Mouse (Mus musculus) bone marrow, adult 2 months (tissue): ENCODE measurements around the gene Stk11ip. TPM values are rescaled to one million over a fixed set of nuclear protein-coding genes. Genes with fewer than 3 reads are reported as not detected.

ENCODE experiments used
- H3K27ac ChIP-seq: fragments of 200-500 bp; 2 replicates; pipeline ENCODE4 v1.5.1; 2012; ENCODE audit warnings: low read depth, mild to moderate bottlenecking, control low read depth, inconsistent platforms, low read length; ENCODE audit not compliant: control insufficient read depth, poor library complexity, insufficient read depth
- H3K4me1 ChIP-seq: fragments of 200-500 bp; 2 replicates; pipeline ENCODE4 v1.6.1; 2011; ENCODE audit warnings: low read length; ENCODE audit not compliant: control insufficient read depth, insufficient read depth
- H3K4me3 ChIP-seq: fragments of 200-500 bp; replicated peaks from 2 replicates; pipeline ENCODE3; 2011; ENCODE audit warnings: mild to moderate bottlenecking, low read depth, low read length, control low read depth; ENCODE audit not compliant: control insufficient read depth
- CTCF ChIP-seq: fragments of 200-500 bp; IDR thresholded peaks from 2 replicates; pipeline ENCODE4 v1.5.1; 2011; ENCODE audit warnings: low read length, control low read depth; ENCODE audit not compliant: control insufficient read depth, insufficient read depth
- POLR2A ChIP-seq: fragments of 200-500 bp; IDR thresholded peaks from 2 replicates; pipeline ENCODE4 v1.6.1; 2011; ENCODE audit warnings: low read depth, mild to moderate bottlenecking, control low read depth, low read length, borderline replicate concordance; ENCODE audit not compliant: control insufficient read depth
- WGBS: fragments of 180-500 bp; shearing (Covaris S2); methylation state at CpG from one replicate; pipeline ENCODE4 v1.1.7; 2018; 5-methylcytosine and 5-hydroxymethylcytosine counted together
- polyA plus RNA-seq: library from polyadenylated mRNA; stranded (reverse); fragments of >200 nt; gene quantifications from 2 replicates; pipeline ENCODE4 v1.2.4, GENCODE M21; 2011; ENCODE audit warnings: low replicate concordance; ENCODE audit not compliant: missing spikeins, insufficient read depth, insufficient read length

Gene Stk11ip
- polyA plus RNA-seq, 1 experiment = 27.1 TPM

DNA sequence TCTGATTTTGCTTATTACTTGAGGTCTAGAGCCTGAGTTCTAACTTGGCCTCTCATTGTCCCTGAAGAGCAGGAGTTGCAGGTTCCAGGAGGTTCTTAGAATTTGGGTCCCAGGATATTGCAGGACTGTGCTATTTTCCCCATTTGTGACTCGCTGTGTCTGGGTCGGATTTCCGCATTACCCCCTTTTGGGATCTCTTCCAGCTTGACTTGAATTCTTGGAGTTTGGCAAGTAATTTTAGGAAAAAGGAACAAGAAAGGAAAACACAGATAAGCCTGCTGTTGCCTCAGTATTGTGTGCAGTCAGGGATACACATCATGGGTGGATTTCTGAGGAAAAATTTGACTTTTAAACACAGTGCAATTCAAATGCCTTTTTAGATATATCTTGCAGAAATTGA is 65.5 kb downstream of the Stk11ip start:
- 74% methylated on average over 3 of the region's 3 CpGs for WGBS
- no peak overlapping the region for H3K4me3 ChIP-seq
- TF ChIP-seq POLR2A (no peak), CTCF (no peak)
- H3K27ac ChIP-seq = no peak overlapping the region
- H3K4me1 ChIP-seq = no peaks in the 10 kb centered on the region

Other genes with a start within 250 kb of the Stk11ip start
- gene Resp18, start 243.1 kb upstream of the Stk11ip start, polyA plus RNA-seq = not detected in 2 replicates
- 9.2 and 21.3 TPM in 2 replicates for gene Dnpep, start 203.5 kb upstream of the Stk11ip start, polyA plus RNA-seq
- 2.1 and 8.8 TPM in 2 replicates for gene Des, start 161.2 kb upstream of the Stk11ip start, polyA plus RNA-seq
- 18.1 TPM in 2 replicates for gene Speg, start 146.2 kb upstream of the Stk11ip start, polyA plus RNA-seq
- 21.8 and 53.9 TPM in 2 replicates for gene Gmppa, start 85.6 kb upstream of the Stk11ip start, polyA plus RNA-seq
- not detected in 2 replicates for gene Asic4, start 71.1 kb upstream of the Stk11ip start, polyA plus RNA-seq
- gene Chpf, start 42.2 kb upstream of the Stk11ip start, polyA plus RNA-seq = 2.1 and 4.7 TPM in 2 replicates
- not detected in 2 replicates for gene Tmem198, start 42.0 kb upstream of the Stk11ip start, polyA plus RNA-seq
- 4.3 and 6.2 TPM in 2 replicates for gene Obsl1, start 15.1 kb upstream of the Stk11ip start, polyA plus RNA-seq
- not detected in 2 replicates for gene Inha, start 14.5 kb upstream of the Stk11ip start, polyA plus RNA-seq
- gene Slc4a3, start 24.7 kb downstream of the Stk11ip start, polyA plus RNA-seq = 0.59 and 8.0 TPM in 2 replicates